Mouse (Mus musculus) heart, postnatal 25 days (tissue): ENCODE results near the gene Impad1. TPM values are rescaled to one million over a fixed set of nuclear protein-coding genes. Genes with fewer than 3 reads are reported as not detected.
A peak's percentile ranks its signal among the peaks of the same experiment; 100 is the strongest.

Source experiments
- DNase-seq: peaks from one replicate; pipeline ENCODE4 v3.0.0; 2022; ENCODE audit warnings: low spot score
- intact Hi-C: fragments of 180-260 bp; cut with DNase I; formaldehyde crosslinking; loops from one replicate; pipeline ENCODE4 v1.15.1; 2025
- total RNA-seq, 2 experiments: library from RNA; stranded (reverse); gene quantifications; 2 replicates each; pipeline ENCODE4 v1.2.3; 2021

The Impad1 gene
- 10 to 100 TPM; 22.1 to 24.8 TPM for total RNA-seq

- intact Hi-C loops = no loop called here
- peak; percentile 82 for DNase-seq
These were observed at the start of gene Impad1 for GRCm38 (mm10) chr4:4792992-4793834. TSS of gene Impad1 (minus strand) at chr4:4793355.

DNA sequence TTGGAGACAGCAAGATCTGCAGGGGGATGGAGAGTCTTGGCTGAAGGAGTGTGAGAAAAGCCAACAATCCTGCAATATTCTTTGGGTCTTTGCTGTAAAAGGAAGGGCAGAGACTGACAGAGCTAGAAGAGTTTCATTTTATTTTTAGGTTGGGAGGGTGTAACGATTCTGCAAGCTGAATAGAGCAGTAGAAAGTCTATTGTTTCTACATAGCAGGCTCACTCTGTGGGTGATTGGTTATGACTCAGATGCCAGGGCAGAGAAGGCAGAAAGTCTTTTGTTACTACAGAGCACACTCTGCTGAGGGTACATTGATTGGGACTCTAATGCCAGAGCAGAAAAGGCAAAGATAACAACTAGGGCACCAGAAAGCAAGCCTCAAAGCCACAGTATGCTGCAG lies 47.0 kb upstream of the Impad1 start:
- intact Hi-C loops = no loop called here
- no peak for DNase-seq

GRCm38 (mm10) chr4:4833789-4834295 lies 40.7 kb upstream of the Impad1 start:
- intact Hi-C loops = no loop called here
- DNase-seq = no peak

DNA sequence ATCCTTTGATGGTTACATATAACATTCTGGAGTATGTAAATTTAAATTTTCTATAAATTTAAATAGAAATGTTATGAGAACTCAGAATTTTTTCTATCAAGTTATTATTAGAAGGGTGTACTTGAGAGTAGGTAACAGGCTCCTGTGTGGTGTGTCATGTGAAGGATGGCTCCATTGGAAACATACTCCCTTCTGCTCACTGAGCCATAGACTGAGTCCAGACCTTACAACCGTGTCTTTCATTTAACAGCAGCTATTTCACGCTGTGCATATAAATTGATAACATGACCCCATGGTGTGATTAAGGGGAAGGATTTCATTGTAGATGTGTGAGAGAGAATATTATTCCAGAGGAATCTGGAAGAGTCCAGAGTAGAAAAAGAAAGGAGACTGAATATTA lies 35.0 kb upstream of the Impad1 start:
- intact Hi-C loops = no loop called here
- no peak for DNase-seq

- intact Hi-C loops = no loop called here
- DNase-seq = no peak
These were observed 29.0 kb upstream of the Impad1 start for GRCm38 (mm10) chr4:4822119-4822518.

DNA sequence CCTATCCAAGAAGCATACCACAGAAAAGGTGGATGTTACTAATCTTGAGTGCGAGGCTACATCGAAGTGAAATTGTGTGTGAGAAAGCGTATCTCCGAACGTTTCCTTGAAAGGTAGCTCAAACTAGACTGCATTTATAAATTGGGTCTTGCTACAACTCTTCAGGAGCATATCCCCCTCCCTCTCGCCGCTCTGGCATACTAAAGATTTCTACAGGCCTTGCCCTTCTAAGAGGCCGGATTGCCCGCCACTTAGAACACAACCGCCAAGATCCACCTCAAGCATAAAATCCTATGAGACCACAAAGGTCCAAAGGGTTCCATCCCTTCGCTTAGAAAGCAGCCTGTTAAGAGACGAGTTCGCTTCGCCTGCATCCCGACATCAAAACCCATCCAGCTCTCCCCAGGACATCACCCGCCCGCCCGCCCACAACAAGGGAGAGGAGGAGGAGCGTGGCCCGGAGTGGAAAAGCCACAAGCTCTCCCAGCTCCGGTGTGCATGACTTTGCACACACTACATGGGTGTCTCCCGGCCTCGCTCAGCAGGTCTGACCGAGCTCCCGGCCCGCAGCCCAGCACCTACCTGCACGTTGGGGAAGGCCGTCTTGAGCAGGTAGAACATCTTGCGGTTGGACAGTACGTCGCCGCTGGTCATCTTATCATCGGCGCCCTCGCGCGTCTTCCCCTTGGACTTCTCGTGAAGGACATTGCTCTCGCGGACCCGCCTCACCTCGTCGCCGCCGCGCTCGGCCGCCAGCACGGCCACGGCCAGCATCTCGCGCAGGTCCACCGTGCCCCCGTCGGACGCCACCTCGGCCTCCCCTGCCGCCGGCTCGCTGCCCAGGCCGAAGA lies 789 bp downstream of the Impad1 start:
- DNase-seq = peak; percentile 3
- intact Hi-C loops = no loop called here

DNA sequence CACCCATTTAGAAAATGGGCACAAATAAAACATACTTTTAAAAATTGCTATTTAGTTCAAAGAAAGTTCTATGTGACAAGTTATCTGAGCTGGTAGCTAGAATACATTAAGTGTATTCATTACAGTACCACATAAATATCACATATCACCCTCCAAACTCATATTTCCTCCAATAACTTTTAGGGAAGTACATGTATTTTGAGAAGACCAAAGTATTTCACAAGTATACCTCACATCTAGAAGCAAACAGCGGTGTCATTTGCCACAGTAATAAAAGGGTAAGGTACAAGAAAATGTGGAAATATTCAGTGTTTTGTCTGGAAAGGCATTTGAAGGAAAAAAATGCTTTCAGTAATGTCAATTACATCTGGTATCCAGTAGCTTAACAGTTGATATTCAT lies 2.0 kb downstream of the Impad1 start:
- intact Hi-C loops = no loop called here

DNA sequence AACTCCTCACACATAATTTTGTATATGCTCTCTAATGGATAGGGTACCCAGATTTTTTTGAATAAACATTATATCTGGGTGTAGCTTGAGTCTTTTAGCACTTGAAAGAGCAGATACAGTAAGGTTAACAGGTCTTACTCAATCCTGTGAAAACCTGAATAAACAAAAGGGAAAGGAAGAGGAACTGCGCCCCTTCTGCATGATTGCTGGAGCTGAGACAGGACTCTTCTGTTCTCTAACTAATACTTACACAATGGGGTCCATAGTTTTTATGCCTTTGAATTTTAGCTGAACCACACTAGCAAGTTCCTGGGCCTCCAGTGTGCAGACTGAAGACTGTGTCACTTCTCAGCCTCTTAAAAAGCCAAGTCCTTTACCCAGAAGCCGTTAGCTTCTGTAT lies 8.0 kb downstream of the Impad1 start:
- intact Hi-C loops = no loop called here
- DNase-seq = no peak

More for the DNA sequence above, 2.0 kb downstream of the Impad1 start:
- no peak for DNase-seq

GRCm38 (mm10) chr4:4784305-4784704 lies 8.8 kb downstream of the Impad1 start:
- intact Hi-C loops = no loop called here
- no peak for DNase-seq

DNA sequence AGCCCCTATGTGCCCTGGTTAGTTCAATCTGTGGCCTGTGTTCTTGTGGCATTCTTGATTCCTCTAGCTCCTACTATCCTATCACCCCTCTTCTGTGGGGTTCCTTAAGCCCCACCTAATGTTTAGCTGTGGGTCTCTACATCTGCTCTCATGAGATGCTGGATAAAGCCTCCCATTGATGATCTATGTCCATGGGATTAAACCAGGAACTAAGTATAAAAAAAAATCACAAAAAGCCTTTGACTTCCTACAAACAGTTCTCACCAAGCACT lies 9.5 kb downstream of the Impad1 start:
- DNase-seq = no peak
- intact Hi-C loops = no loop called here

DNA sequence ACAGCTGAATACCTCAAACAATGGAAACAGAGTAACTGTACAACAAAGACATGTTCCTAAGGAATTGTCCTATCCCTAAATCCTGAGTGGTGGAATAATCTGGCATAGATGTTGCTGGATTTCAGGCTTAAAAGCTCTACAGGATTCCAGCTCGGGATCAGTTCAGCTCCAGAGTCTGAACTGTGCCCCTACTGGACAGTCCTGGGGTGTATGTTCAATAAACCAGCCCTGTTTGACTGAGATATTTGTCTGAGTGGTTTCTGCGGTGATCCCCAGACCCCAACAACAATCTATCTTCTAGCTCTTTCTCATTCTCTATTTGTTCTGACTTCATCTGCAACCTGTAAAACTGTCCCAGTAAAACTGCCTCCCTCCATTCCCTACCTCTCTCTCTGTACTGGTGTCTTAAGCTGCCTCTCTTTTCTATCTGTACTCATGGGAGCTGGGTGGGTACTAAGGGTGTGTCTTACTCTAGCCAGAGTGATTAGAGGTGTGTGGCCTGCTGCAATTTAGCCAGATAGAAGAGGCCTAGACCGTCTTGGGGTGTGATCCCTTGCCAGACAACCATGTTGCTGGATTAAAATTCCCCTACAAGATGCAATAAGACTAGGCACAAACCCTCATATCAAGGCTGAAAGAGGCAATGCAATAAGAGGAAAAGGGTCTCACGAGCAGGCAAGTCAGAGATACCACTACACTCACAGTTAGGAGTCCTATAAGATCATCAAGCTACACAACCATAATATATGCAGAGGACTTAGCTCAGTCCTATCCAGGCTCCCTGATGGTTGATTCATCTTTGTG lies 10.1 kb downstream of the Impad1 start:
- DNase-seq = no peak
- intact Hi-C loops = no loop called here

GRCm38 (mm10) chr4:4779265-4779770 lies 13.8 kb downstream of the Impad1 start:
- intact Hi-C loops = no loop called here
- DNase-seq = no peak

- DNase-seq = no peak
- intact Hi-C loops = no loop called here
These were observed 21.5 kb downstream of the Impad1 start for GRCm38 (mm10) chr4:4771523-4772114.

GRCm38 (mm10) chr4:4765806-4766205 lies 27.3 kb downstream of the Impad1 start:
- intact Hi-C loops = no loop called here
- DNase-seq = no peak

- intact Hi-C loops = no loop called here
- no peak for DNase-seq
These were observed 34.8 kb downstream of the Impad1 start for GRCm38 (mm10) chr4:4758376-4758775.

GRCm38 (mm10) chr4:4729427-4729826 lies 63.7 kb downstream of the Impad1 start:
- intact Hi-C loops = no loop called here
- no peak for DNase-seq

GRCm38 (mm10) chr4:4726241-4726776 lies 66.8 kb downstream of the Impad1 start:
- intact Hi-C loops = no loop called here
- DNase-seq = no peak

DNA sequence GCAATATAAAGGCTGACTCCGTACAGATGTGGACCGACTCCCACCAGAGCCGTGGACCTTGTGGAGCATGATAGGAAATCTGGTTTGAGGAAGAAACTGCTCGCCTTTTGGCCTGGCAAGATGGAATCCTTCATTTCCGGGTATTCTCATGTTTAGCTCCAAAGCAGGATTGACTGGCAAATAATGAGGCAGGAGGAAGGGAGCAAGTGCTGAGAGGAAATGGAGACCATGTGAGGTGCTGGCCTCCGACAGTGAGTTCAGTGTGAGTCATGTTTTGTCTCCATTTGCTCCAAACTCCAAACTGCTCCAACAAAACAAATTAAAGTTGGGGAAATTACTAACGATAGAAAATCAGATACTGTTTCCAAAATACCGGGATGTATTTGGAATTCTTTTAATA lies 69.3 kb downstream of the Impad1 start:
- intact Hi-C loops = no loop called here
- no peak for DNase-seq

DNA sequence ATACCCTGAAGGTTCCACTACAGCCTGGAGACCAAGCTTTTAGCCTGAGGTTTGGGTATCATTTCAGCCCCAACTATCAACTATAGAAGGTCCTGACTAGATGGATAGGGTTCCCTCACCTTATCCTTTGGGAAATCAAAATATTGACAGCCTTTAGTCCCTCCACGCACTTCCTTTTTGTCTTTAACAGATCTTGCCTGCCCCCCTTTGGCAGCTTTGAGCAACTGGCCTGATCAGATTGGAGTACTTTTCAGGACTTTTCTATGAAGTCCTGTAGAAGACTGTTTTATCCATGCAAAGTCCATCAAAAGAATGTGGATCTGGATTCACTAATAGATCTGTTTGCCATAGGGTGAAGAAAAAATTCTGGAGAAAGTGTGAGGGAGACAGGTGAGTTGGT lies 71.1 kb downstream of the Impad1 start:
- DNase-seq = no peak
- intact Hi-C loops = no loop called here
